Mouse (Mus musculus): ENCODE measurements around the gene Cel. TPM values are rescaled to one million over a fixed set of nuclear protein-coding genes. Genes with fewer than 3 reads are reported as not detected.

The Cel gene
- polyA plus RNA-seq, 1 experiment: 0.10 TPM

- TF ChIP-seq CTCF (IDR thresholded peaks at IDR 0.05; ENCODE audit: borderline replicate concordance, insufficient read depth, low read depth, low read length): no peak
- no peak for TF ChIP-seq POLR2A (IDR thresholded peaks at IDR 0.05; ENCODE audit: borderline replicate concordance, insufficient read depth, low read length)
- no peak for DNase-seq
- Histone ChIP-seq H3K27me3 (ENCODE audit: control insufficient read depth, insufficient read depth, low read length) (no peaks in the 10 kb centered on the region), H3K4me3 (replicated peaks; ENCODE audit: insufficient read depth, low read depth, low read length) (no peak overlapping the region), H3K4me1 (ENCODE audit: control insufficient read depth, insufficient read depth, low read length) (no peaks in the 10 kb centered on the region), H3K27ac (ENCODE audit: insufficient read depth, low read length) (no peak overlapping the region)
- WGBS: 34% methylated on average over 14 of the region's 14 CpGs
These were observed 42.8 kb upstream of the Cel start for GRCm38 (mm10) chr2:28605789-28606541.

GRCm38 (mm10) chr2:28603542-28603941 lies 40.3 kb upstream of the Cel start:
- no peak for TF ChIP-seq CTCF (IDR thresholded peaks at IDR 0.05; ENCODE audit: borderline replicate concordance, insufficient read depth, low read depth, low read length)
- TF ChIP-seq POLR2A (IDR thresholded peaks at IDR 0.05; ENCODE audit: borderline replicate concordance, insufficient read depth, low read length): no peak
- no peak for DNase-seq
- WGBS: 95% methylated on average over 5 of the region's 5 CpGs
- Histone ChIP-seq H3K4me1 (ENCODE audit: control insufficient read depth, insufficient read depth, low read length) (no peaks in the 10 kb centered on the region), H3K4me3 (replicated peaks; ENCODE audit: insufficient read depth, low read depth, low read length) (no peak overlapping the region), H3K27ac (ENCODE audit: insufficient read depth, low read length) (no peak overlapping the region), H3K27me3 (ENCODE audit: control insufficient read depth, insufficient read depth, low read length) (no peaks in the 10 kb centered on the region)

- Histone ChIP-seq H3K27ac (ENCODE audit: insufficient read depth, low read length) (no peak overlapping the region), H3K4me1 (ENCODE audit: control insufficient read depth, insufficient read depth, low read length) (no peaks in the 10 kb centered on the region), H3K4me3 (replicated peaks; ENCODE audit: insufficient read depth, low read depth, low read length) (no peak overlapping the region), H3K27me3 (ENCODE audit: control insufficient read depth, insufficient read depth, low read length) (no peaks in the 10 kb centered on the region)
- TF ChIP-seq CTCF (IDR thresholded peaks at IDR 0.05; ENCODE audit: borderline replicate concordance, insufficient read depth, low read depth, low read length): no peak
- TF ChIP-seq POLR2A (IDR thresholded peaks at IDR 0.05; ENCODE audit: borderline replicate concordance, insufficient read depth, low read length): no peak
- no peak for DNase-seq
- WGBS: 43% methylated on average over 12 of the region's 12 CpGs
These were observed 38.8 kb upstream of the Cel start for GRCm38 (mm10) chr2:28601720-28602590.

- Histone ChIP-seq H3K27ac (ENCODE audit: insufficient read depth, low read length) (no peak overlapping the region), H3K4me1 (ENCODE audit: control insufficient read depth, insufficient read depth, low read length) (no peaks in the 10 kb centered on the region), H3K27me3 (ENCODE audit: control insufficient read depth, insufficient read depth, low read length) (no peaks in the 10 kb centered on the region), H3K4me3 (replicated peaks; ENCODE audit: insufficient read depth, low read depth, low read length) (no peak overlapping the region)
- no peak for DNase-seq
- WGBS: 74% methylated on average over 6 of the region's 6 CpGs
- TF ChIP-seq CTCF (IDR thresholded peaks at IDR 0.05; ENCODE audit: borderline replicate concordance, insufficient read depth, low read depth, low read length): no peak
- no peak for TF ChIP-seq POLR2A (IDR thresholded peaks at IDR 0.05; ENCODE audit: borderline replicate concordance, insufficient read depth, low read length)
These were observed 36.3 kb upstream of the Cel start for GRCm38 (mm10) chr2:28599569-28599900.

GRCm38 (mm10) chr2:28598692-28599568 lies 35.7 kb upstream of the Cel start:
- DNase-seq: no peak
- TF ChIP-seq POLR2A (IDR thresholded peaks at IDR 0.05; ENCODE audit: borderline replicate concordance, insufficient read depth, low read length) (no peak), CTCF (IDR thresholded peaks at IDR 0.05; ENCODE audit: borderline replicate concordance, insufficient read depth, low read depth, low read length) (no peak)
- no peaks in the 10 kb centered on the region for H3K4me1 ChIP-seq (ENCODE audit: control insufficient read depth, insufficient read depth, low read length)
- 68% methylated on average over 12 of the region's 12 CpGs for WGBS
- H3K27me3 ChIP-seq (ENCODE audit: control insufficient read depth, insufficient read depth, low read length): no peaks in the 10 kb centered on the region
- no peak overlapping the region for H3K4me3 ChIP-seq (replicated peaks; ENCODE audit: insufficient read depth, low read depth, low read length)
- H3K27ac ChIP-seq (ENCODE audit: insufficient read depth, low read length): no peak overlapping the region

- DNase-seq: no peak
- no peaks in the 10 kb centered on the region for H3K4me1 ChIP-seq (ENCODE audit: control insufficient read depth, insufficient read depth, low read length)
- 82% methylated on average over 7 of the region's 7 CpGs for WGBS
- H3K4me3 ChIP-seq (replicated peaks; ENCODE audit: insufficient read depth, low read depth, low read length): no peak overlapping the region
- H3K27me3 ChIP-seq (ENCODE audit: control insufficient read depth, insufficient read depth, low read length): no peaks in the 10 kb centered on the region
- no peak overlapping the region for H3K27ac ChIP-seq (ENCODE audit: insufficient read depth, low read length)
- TF ChIP-seq POLR2A (IDR thresholded peaks at IDR 0.05; ENCODE audit: borderline replicate concordance, insufficient read depth, low read length): no peak
- TF ChIP-seq CTCF (IDR thresholded peaks at IDR 0.05; ENCODE audit: borderline replicate concordance, insufficient read depth, low read depth, low read length): no peak
These were observed 34.7 kb upstream of the Cel start for GRCm38 (mm10) chr2:28597733-28598547.

GRCm38 (mm10) chr2:28596998-28597397 lies 33.8 kb upstream of the Cel start:
- WGBS: 91% methylated on average over 7 of the region's 7 CpGs
- TF ChIP-seq CTCF (IDR thresholded peaks at IDR 0.05; ENCODE audit: borderline replicate concordance, insufficient read depth, low read depth, low read length) (no peak), POLR2A (IDR thresholded peaks at IDR 0.05; ENCODE audit: borderline replicate concordance, insufficient read depth, low read length) (no peak)
- Histone ChIP-seq H3K27me3 (ENCODE audit: control insufficient read depth, insufficient read depth, low read length) (no peaks in the 10 kb centered on the region), H3K27ac (ENCODE audit: insufficient read depth, low read length) (no peak overlapping the region), H3K4me1 (ENCODE audit: control insufficient read depth, insufficient read depth, low read length) (no peaks in the 10 kb centered on the region), H3K4me3 (replicated peaks; ENCODE audit: insufficient read depth, low read depth, low read length) (no peak overlapping the region)
- no peak for DNase-seq
